Mouse (Mus musculus) intestine, embryonic 14.5 days (tissue): ENCODE results near the gene Smad3. TPM values are rescaled to one million over a fixed set of nuclear protein-coding genes. Genes with fewer than 3 reads are reported as not detected.

ENCODE experiments used
- ATAC-seq: fragments of 200-750 bp; cut with Nextera tagmentation; replicated peaks from 2 replicates; pipeline ENCODE4 v1.8.0; 2017; ENCODE audit warnings: low read depth, moderate number of reproducible peaks, moderate TSS enrichment, moderate library complexity; ENCODE audit not compliant: low FRiP score, low TSS enrichment
- DNase-seq: peaks from one replicate; pipeline ENCODE4 v3.0.0-alpha.2; 2018; ENCODE audit warnings: low spot score
- H3K27ac ChIP-seq: fragments of 300-500 bp; sonication (generic); 2 replicates; pipeline ENCODE4 v1.5.1; 2014; ENCODE audit warnings: low read depth, mild to moderate bottlenecking, control low read depth
- H3K27me3 ChIP-seq: fragments of 300-500 bp; sonication (generic); replicated peaks from 2 replicates; pipeline ENCODE4 v1.6.1; 2014; ENCODE audit warnings: low read length, control low read depth; ENCODE audit not compliant: control insufficient read depth, insufficient read depth
- H3K36me3 ChIP-seq: fragments of 300-500 bp; sonication (generic); 2 replicates; pipeline ENCODE4 v1.6.1; 2014; ENCODE audit warnings: low read length, control low read depth; ENCODE audit not compliant: control insufficient read depth, insufficient read depth
- H3K4me1 ChIP-seq: fragments of 300-500 bp; sonication (generic); replicated peaks from 2 replicates; pipeline ENCODE4 v1.6.1; 2014; ENCODE audit warnings: low read length, control low read depth, mixed read lengths; ENCODE audit not compliant: control insufficient read depth, insufficient read depth
- H3K4me2 ChIP-seq: fragments of 300-500 bp; sonication (generic); 2 replicates; pipeline ENCODE4 v1.6.1; 2014; ENCODE audit warnings: low read length
- H3K4me3 ChIP-seq: fragments of 300-500 bp; sonication (generic); 2 replicates; pipeline ENCODE4 v1.5.1; 2014; ENCODE audit warnings: low read depth, low read length, control low read depth, mixed read lengths
- H3K9ac ChIP-seq: fragments of 300-500 bp; sonication (generic); 2 replicates; pipeline ENCODE4 v1.6.1; 2014; ENCODE audit warnings: mild to moderate bottlenecking, low read length
- H3K9me3 ChIP-seq: fragments of 300-500 bp; sonication (generic); 2 replicates; pipeline ENCODE4 v1.6.1; 2016; ENCODE audit warnings: low read length, control low read depth; ENCODE audit not compliant: control insufficient read depth
- WGBS: fragments of 180-500 bp; shearing (Covaris S2); extraction: QIAGEN DNeasy Blood & Tissue Kit; methylation state at CpG from one replicate; pipeline ENCODE4 v1.1.7; 2014; 5-methylcytosine and 5-hydroxymethylcytosine counted together
- polyA plus RNA-seq: library from polyadenylated mRNA; unstranded; fragments of >200 nt; fragmentation: Nextera tagmentation; extraction: Ambion mirVana; gene quantifications from 2 replicates; pipeline ENCODE4 v1.2.1, GENCODE M21; 2014

Smad3 gene
- polyA plus RNA-seq: 12.7 and 14.3 TPM in 2 replicates

DNA sequence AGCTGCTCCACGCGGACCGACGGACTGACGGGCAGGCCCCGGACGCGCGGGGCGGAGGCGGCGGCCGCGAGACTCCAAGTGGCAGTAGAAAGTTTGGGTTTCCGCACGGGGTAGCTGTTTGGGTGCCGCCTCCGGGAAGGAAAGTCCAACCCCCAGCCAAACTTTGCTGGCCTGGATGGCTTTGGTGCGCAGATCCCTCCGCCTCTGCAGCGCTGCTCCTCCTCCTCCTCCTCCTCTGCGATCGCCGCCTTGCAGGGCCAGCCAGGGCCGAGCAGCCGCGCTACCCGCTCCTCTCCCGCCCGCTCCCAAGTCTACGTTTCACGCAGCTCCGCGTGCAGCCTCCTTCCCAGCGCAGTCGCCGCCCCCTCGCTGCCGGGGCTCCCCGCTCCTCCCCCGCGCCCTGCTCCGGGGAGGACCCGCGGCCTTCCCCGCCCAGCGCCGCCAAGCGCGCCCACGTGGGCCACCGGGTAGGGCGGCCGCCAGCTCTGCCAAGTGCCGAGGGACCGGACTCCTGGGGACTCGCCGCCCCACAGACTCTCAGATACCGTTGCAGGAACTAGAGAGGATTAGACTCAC lies at the start of gene Smad3:
Smad3 (minus strand) TSS at position 130 of the 576 bp plus-strand sequence.
- peak within 1 kb of the TSS; percentile 87 for H3K9ac ChIP-seq
- peaks cover 45% of the 10 kb centered on the region for H3K4me1 ChIP-seq
- no peaks in the 10 kb centered on the region for H3K36me3 ChIP-seq
- H3K4me3 ChIP-seq: peak within 1 kb of the TSS; percentile 91
- DNase-seq: peak; percentile 93
- peak; percentile 89 for ATAC-seq
- under 1% methylated on average over 54 of the region's 59 CpGs for WGBS
- peak within 1 kb of the TSS; percentile 96 for H3K27ac ChIP-seq
- peak within 1 kb of the TSS; percentile 95 for H3K4me2 ChIP-seq
- H3K27me3 ChIP-seq: no peaks in the 10 kb centered on the region
- no peaks in the 10 kb centered on the region for H3K9me3 ChIP-seq

DNA sequence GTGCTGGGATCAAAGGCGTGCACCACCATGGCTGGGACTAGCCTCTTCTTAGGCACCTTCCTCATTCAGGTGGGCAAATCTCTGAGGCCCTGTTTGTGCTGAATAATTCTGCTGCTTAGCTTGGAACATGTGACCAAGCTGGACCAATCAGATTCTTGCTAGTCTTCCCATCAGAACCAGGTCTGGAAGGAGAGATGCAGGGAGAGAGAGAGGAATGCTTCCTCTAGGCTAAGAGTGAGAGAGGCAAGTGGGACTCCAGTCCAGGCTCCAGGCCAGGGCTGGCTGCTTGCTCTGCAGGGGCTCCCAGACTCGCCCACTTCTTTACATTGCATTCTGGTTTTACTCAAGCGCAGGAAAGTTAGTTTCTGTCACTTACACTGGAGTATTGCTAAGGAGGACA lies 47.1 kb upstream of the Smad3 start:
- no peak for ATAC-seq
- no peak overlapping the region for H3K4me3 ChIP-seq
- H3K9me3 ChIP-seq: no peaks in the 10 kb centered on the region
- 46% methylated on average over 3 of the region's 3 CpGs for WGBS
- no peak for DNase-seq
- no peak overlapping the region for H3K27ac ChIP-seq
- peaks cover 13% of the 10 kb centered on the region for H3K4me1 ChIP-seq
- no peaks in the 10 kb centered on the region for H3K36me3 ChIP-seq
- H3K9ac ChIP-seq: no peak overlapping the region
- no peak overlapping the region for H3K4me2 ChIP-seq
- no peaks in the 10 kb centered on the region for H3K27me3 ChIP-seq

DNA sequence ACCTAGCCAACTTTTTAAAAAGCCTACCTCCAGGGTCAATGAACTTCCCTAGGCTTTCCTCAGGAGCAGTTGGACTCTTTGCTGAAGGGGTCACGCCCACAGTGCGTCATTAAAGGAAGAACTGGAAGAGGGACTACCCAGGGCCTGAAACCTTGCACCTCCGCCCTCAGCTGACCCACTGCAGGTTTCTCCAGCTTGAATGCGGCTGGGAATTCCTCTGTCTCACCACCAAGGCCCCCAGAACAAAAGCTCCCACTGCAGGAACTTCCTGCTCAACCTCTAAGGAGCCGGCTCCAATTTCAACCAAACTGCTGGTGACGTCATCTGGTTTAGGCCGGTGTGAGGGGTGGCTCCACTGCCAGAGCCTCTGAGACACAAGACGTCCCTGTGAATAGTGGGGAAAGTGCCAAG lies 45.4 kb upstream of the Smad3 start:
- Histone ChIP-seq H3K4me1 (peaks cover 13% of the 10 kb centered on the region), H3K4me2 (peak overlapping the region; percentile 26), H3K9me3 (no peaks in the 10 kb centered on the region), H3K27ac (peak overlapping the region; percentile 39; the same call in 1 of the 2 replicates), H3K4me3 (no peak overlapping the region), H3K36me3 (no peaks in the 10 kb centered on the region), H3K9ac (no peak overlapping the region), H3K27me3 (no peaks in the 10 kb centered on the region)
- peak; percentile 72 for DNase-seq
- ATAC-seq: peak; percentile 68
- 9% methylated on average over 8 of the region's 8 CpGs for WGBS

DNA sequence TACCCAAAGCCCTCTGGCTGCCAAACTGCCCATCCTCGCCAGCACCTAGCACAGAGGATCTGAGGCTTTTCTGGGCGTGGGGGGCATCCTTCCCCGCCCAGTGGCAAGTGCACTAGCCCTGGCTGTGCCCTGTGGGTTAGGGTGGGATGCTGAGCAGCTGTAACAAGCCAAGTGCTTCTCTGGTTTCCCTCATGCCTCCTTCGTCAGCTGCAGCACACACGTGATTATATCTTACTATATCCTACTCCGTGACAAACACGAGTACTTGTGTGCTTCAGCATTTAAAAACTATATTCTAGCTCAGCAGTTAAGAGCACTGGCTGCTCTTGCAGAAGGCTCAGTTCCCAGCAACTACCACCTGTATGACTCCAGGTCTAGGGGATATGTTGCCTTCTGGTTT lies 44.7 kb upstream of the Smad3 start:
- no peak overlapping the region for H3K4me3 ChIP-seq
- DNase-seq (no peak), ATAC-seq (no peak)
- H3K4me2 ChIP-seq: no peak overlapping the region
- no peaks in the 10 kb centered on the region for H3K36me3 ChIP-seq
- H3K27ac ChIP-seq: no peak overlapping the region
- no peaks in the 10 kb centered on the region for H3K27me3 ChIP-seq
- no peak overlapping the region for H3K9ac ChIP-seq
- H3K4me1 ChIP-seq: peaks cover 13% of the 10 kb centered on the region
- no peaks in the 10 kb centered on the region for H3K9me3 ChIP-seq
- WGBS: 80% methylated on average over 7 of the region's 7 CpGs

DNA sequence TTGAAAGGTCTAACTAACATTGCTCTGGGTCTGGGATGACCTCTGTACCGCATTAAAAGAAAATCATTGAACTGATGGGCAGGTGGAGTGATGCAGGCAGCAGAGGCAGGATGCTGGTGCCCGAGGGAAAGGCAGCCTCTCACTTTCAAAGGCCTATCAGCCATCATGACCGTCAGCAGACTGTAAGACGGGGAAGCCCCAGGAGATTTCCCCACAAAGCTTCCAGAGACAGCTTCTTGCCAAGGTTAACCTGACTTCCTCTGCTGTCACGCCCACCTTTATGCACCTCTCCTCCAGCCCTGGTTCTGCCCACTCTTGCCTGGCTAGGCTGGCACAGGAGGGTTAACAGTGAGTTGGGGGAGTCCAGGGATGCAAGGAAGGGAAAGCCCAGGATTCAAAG lies 44.3 kb upstream of the Smad3 start:
- no peaks in the 10 kb centered on the region for H3K9me3 ChIP-seq
- no peaks in the 10 kb centered on the region for H3K36me3 ChIP-seq
- WGBS: 80% methylated on average over 5 of the region's 5 CpGs
- no peak overlapping the region for H3K27ac ChIP-seq
- H3K9ac ChIP-seq: no peak overlapping the region
- no peak for DNase-seq
- ATAC-seq: no peak
- H3K4me2 ChIP-seq: no peak overlapping the region
- no peak overlapping the region for H3K4me3 ChIP-seq
- H3K4me1 ChIP-seq: peaks cover 13% of the 10 kb centered on the region
- H3K27me3 ChIP-seq: no peaks in the 10 kb centered on the region

DNA sequence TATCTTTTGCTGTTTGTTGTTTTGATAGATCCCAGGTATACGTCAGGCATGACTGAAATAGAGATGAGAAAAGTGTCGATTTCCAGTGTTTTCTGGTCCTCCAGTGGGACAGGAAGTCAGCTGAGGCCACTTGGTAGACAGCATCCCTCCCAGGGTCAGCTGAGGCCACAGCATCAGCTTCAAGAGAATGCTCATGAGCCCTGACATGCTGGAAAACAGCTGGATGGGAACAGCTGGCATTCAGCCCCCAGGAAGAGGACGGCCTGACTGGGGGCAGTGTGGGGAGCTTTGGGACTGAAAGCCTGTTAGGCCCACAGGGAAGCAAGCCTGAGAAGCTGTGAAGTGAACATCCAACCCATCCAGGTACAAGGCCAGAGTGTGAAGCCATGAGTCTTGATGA lies 38.6 kb upstream of the Smad3 start:
- Histone ChIP-seq H3K9me3 (no peaks in the 10 kb centered on the region), H3K27ac (no peak overlapping the region), H3K4me1 (peaks cover 16% of the 10 kb centered on the region), H3K4me2 (no peak overlapping the region), H3K9ac (no peak overlapping the region), H3K4me3 (no peak overlapping the region), H3K27me3 (no peaks in the 10 kb centered on the region), H3K36me3 (no peaks in the 10 kb centered on the region)
- DNase-seq (no peak), ATAC-seq (no peak)
- WGBS: 59% methylated on average over 3 of the region's 3 CpGs

DNA sequence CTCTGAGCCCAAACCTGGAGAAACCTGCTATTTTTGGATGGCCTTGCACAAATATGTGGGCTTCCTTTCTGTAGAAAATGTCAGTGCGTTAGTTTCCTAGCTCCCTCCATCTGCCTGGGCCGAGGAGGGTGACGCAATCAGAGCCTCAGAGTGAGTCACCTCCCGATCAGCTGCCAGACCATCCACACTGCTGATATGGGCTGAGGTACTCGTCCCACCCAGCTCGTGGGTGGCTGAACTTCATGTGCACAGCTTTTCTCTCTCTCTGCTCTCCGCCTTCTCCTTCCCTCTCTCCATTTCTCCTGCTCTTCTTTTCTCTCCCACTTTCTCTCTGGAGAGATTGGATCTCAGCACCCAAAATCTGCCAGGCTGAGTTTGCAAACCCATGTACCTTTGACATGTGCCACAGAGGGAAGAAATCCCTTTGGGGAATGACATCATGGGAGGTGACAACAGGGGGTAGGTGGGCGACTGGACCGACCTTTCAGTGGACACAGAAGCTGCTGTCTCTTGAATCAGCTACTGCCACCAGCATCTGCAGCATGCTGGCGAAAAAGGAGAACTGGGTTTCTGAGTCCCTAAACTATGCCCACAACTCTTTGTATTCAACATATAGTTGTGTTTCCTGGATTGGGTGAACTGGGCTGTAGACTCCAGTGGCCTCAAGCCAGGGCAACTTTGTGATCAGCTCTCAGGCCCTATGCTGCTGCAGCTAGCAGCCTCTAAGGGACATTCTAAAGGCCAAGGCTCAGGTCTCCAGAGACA lies 36.1 kb upstream of the Smad3 start:
- Histone ChIP-seq H3K9ac (no peak overlapping the region), H3K27me3 (no peaks in the 10 kb centered on the region), H3K4me3 (no peak overlapping the region), H3K4me1 (peaks cover 27% of the 10 kb centered on the region), H3K36me3 (no peaks in the 10 kb centered on the region), H3K4me2 (no peak overlapping the region), H3K27ac (no peak overlapping the region), H3K9me3 (no peaks in the 10 kb centered on the region)
- ATAC-seq: no peak; the same call in 1 of the 2 replicates
- WGBS: 67% methylated on average over 10 of the region's 10 CpGs
- no peak for DNase-seq

DNA sequence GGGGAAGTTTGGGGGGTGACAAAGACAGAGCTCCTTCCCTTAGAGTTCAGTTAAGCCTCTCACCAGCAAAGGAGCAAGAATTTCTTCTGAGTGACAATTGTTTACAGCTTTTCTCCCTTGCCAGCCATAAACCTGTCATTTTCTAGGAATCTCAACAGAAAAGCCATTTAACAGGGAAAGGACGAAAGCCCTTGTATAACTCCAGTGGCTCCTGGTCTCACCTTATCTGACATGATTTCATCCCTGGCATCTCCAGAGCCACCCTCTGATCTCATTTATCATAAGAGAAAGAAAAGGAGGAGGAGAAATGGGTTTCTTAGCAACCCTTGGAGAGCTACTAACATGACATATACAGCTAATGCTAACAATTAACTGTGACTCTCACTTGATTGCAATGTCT lies 33.9 kb upstream of the Smad3 start:
- Histone ChIP-seq H3K4me2 (no peak overlapping the region), H3K27me3 (no peaks in the 10 kb centered on the region), H3K4me1 (peaks cover 34% of the 10 kb centered on the region), H3K4me3 (no peak overlapping the region), H3K9ac (no peak overlapping the region), H3K27ac (peak overlapping the region; percentile 51), H3K9me3 (no peaks in the 10 kb centered on the region), H3K36me3 (no peaks in the 10 kb centered on the region)
- WGBS: 33% methylated on average over 1 of the region's 1 CpGs
- ATAC-seq: no peak
- no peak for DNase-seq

DNA sequence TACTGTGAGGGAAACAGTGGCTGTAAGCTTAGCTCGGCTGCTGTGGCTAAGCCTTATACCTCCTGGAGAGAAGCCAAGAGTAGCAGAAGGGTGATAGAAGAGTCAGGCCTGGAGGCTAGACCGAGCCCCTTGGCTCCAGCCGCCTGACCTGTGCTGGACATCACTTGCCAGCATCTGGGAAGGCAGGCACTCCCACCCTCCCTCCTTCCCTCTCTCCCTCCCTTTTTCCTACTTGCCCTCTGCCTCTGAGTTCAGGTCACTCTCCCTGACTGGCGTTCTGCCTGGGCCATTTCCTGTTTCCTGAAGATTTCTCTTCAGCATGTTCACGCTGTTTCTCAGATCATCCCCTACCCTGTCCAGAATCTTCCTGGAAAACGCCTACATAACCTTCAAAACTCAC lies 33.5 kb upstream of the Smad3 start:
- no peak overlapping the region for H3K9ac ChIP-seq
- no peaks in the 10 kb centered on the region for H3K27me3 ChIP-seq
- no peak overlapping the region for H3K4me2 ChIP-seq
- H3K4me1 ChIP-seq: peaks cover 30% of the 10 kb centered on the region
- no peak overlapping the region for H3K4me3 ChIP-seq
- 12% methylated on average over 6 of the region's 6 CpGs for WGBS
- ATAC-seq (no peak), DNase-seq (no peak)
- H3K9me3 ChIP-seq: no peaks in the 10 kb centered on the region
- peak overlapping the region; percentile 51 for H3K27ac ChIP-seq
- no peaks in the 10 kb centered on the region for H3K36me3 ChIP-seq
